Mouse (Mus musculus): Measurements from ENCODE around the gene Tcp11l2.

The Tcp11l2 gene

DNA sequence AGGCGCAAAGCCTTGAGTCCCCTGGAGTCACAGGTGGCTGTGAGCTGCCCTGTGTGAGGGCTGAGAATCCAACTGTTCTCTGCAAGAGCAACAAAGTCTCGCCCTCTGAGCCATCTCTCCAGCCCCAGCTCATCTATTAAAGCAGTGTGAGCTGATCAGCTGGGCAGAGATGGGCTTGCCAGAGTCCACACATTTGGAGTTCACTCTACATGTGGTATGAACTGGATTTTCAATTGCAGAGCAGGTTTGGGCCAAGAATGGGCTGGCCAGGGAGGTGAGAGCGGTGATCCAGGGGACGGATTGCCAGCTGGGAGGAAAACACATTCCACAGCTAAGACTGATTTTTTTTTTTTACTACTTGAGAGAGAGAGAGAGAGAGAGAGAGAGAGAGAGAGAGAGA, 80.2 kb downstream of the Tcp11l2 start:
- no peak for DNase-seq (ENCODE audit: low read depth)

DNA sequence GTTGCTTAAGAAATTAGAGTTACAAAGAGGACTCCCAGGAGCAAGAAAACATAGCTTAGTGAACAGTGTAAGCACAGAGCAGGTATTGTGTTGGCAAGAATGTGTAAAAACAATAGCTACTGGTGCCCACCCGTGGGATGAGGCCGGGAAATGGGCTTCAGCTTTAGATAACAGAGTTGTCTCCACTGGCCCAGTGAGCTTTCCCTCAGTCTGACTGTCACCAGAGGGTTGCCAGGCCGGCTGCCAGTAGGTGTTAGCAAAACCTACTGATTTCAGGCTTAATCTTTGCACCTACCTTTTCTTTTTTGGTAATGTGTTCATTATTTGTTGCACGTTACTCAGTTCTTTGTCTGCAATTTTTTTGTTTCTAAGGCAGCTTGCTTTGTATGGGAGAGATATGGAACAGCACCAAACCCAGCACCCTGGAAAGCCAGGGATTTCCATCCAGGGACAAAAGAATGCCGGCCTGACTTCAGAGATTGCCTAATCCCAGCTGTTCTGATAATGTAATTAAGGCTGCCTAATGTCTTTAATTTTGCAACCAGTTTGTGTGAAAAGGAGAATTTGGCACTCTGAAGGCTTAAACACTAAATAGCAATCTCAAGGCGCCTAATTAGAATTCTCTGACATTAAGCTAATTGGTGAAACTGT, 81.1 kb downstream of the Tcp11l2 start:
- no peak for DNase-seq (ENCODE audit: low read depth)

DNA sequence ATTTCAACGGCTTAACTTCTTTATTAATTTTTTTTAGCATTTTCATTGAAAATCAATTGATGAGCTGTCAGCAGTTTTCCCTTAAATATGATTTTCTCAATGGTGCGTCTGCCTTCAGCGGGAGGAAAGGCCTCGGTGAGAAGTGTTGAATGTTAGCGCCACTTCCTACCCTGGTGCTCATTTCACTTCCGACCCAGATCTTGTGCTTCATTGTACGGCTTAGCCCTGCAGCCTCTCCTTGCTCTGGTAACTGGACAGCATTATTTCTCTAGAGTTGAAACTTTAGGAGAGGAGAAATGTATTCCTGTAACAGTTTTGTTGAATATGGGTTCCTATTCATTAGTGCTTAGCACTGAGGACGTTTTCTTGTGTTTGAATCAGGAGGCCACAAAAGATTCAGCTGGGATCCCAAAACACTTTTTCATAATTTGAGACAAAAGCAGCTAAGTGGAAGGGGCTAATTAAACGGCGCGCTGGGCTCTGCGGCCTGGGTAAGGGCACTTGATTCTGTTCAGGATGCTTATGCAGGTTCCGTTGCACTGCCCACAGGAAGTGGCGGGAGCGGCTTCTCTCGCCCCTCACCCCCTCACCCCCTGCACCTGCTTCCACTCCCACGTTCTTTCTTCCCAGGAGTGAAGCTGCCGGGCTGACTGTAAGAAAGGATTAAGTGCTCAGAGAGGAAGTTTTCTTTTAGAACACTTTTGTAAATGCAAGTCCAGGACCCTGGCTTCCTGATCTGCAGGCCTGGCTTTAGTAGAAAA, 81.8 kb downstream of the Tcp11l2 start:
- no peak for DNase-seq (ENCODE audit: low read depth)

DNA sequence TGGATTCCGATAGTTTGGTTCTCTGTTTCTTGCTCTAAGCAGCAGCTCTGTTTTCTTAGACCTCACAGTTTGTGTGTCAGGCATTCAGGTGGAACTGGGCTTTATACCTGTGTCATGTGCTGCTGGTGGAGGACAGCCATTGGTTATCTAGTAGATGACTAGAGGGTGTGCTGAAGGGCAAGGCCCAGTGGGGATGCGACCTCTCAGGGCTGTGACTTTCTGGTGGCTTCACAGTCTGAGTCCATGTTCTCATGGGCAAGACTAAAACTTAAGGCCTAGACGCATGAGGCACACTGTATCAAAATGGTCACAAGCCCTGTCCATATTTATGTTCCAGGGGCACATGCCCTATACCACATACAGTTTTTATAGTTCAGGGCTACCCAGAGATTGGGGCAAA, 82.9 kb downstream of the Tcp11l2 start:
- no peak for DNase-seq (ENCODE audit: low read depth)

DNA sequence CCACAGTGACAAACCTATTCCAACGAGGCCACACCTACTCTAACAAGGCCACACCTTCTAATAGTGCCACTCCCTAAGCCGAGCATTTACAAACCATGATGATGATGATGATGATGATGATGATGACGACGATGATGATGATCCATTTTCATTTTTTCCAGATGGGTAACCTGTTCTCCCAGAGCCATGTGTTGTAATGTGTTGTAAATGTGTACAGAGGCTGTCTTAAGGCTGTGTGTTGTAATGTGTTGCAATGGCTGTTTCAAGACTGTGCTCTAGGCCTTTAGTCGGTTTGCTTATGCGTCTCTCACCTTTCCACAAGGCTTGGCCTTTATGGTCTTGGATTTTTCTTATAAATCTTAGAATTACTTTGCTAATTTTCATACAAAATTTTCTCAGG, 85.7 kb downstream of the Tcp11l2 start:
- no peak for DNase-seq (ENCODE audit: low read depth)
